Mouse (Mus musculus): ENCODE measurements around the gene Stx18. TPM values are rescaled to one million over a fixed set of nuclear protein-coding genes. Genes with fewer than 3 reads are reported as not detected.
A peak's percentile ranks its signal among the peaks of the same experiment; 100 is the strongest.

Stx18 gene
- polyA plus RNA-seq, 1 experiment from 2014 or later, result 44.7 TPM

DNA sequence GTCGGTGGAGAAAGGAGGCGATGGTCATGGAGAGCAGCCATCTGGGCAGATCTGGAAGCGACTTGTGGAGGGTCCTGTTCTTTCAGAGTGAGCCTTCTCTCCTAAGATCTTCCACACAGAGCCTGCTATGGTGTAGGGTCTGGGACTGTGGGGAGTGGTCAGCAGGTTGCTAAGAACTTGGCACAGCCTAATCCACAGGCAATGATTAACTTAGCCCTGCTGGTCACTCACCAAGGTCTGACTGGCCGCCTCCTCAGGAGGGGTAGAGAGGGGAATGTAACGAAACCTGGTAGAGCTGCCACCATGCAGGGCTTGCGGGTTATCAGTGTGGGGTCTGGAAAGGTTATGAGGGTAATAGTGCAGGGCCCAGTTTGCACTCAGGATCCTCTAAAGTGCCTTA is 102.4 kb downstream of the Stx18 start:
- Histone ChIP-seq H3K4me1 (no peaks in the 10 kb centered on the region), H3K4me3 (no peak overlapping the region), H3K9ac (no peak overlapping the region), H3K27me3 (no peaks in the 10 kb centered on the region), H3K9me3 (no peaks in the 10 kb centered on the region), H3K4me2 (no peak overlapping the region), H3K36me3 (peaks cover 11% of the 10 kb centered on the region; the same call in 1 of the 2 replicates), H3K27ac (no peak overlapping the region)
- ATAC-seq (ENCODE audit: borderline replicate concordance, extremely low read depth, low FRiP score, low TSS enrichment), result no peak
- 81% methylated on average over 6 of the region's 6 CpGs for WGBS

DNA sequence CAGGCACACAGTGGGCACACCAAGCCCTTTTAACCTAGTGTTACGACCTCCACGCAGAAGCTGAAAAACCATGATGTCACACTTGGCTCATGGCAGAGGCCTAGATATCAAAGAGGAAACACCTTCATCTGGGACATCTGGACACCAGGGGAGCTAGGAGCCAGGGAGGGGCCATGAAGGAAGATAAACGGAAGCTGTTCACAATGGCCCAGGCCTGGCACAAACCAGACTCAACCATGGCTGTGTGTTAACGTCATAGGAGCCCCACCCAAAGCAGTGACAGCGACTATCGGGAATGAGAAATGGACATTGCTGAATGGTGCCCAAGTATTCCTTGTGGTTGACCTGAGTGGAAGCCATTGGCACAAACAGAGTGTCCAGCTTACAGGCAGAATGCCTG is 108.0 kb downstream of the Stx18 start:
- Histone ChIP-seq H3K9ac (no peak overlapping the region), H3K4me1 (no peaks in the 10 kb centered on the region), H3K4me3 (no peak overlapping the region), H3K4me2 (no peak overlapping the region), H3K9me3 (no peaks in the 10 kb centered on the region), H3K27ac (no peak overlapping the region), H3K27me3 (no peaks in the 10 kb centered on the region), H3K36me3 (peaks cover 8% of the 10 kb centered on the region; the same call in 1 of the 2 replicates)
- no peak for ATAC-seq (ENCODE audit: borderline replicate concordance, extremely low read depth, low FRiP score, low TSS enrichment)
- 67% methylated on average over 6 of the region's 6 CpGs for WGBS

DNA sequence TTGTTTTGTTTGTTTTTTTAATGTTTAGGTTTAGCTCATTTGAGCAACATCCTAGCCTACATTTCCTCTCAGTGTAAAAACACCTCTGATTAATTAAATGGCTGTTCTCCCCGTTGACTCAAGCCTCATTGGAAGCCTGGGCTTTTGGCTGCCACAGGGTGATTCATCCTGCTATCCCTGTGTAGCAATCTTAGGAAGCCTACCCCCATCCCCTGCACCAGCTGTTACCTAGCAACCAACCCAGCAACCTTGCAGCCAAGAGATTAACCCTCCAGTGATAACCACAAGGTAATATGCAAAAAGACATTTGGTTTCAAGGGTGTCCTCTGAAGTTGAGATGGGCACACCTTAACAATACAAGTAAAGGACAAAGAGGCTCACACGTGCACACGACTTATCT is 112.7 kb downstream of the Stx18 start:
- ATAC-seq (ENCODE audit: borderline replicate concordance, extremely low read depth, low FRiP score, low TSS enrichment), result no peak
- Histone ChIP-seq H3K9ac (no peak overlapping the region), H3K4me3 (no peak overlapping the region), H3K9me3 (no peaks in the 10 kb centered on the region), H3K36me3 (peaks cover 18% of the 10 kb centered on the region; the same call in 1 of the 2 replicates), H3K4me1 (no peaks in the 10 kb centered on the region), H3K27ac (no peak overlapping the region), H3K27me3 (no peaks in the 10 kb centered on the region), H3K4me2 (no peak overlapping the region)
- WGBS, result 51% methylated on average over 3 of the region's 3 CpGs

DNA sequence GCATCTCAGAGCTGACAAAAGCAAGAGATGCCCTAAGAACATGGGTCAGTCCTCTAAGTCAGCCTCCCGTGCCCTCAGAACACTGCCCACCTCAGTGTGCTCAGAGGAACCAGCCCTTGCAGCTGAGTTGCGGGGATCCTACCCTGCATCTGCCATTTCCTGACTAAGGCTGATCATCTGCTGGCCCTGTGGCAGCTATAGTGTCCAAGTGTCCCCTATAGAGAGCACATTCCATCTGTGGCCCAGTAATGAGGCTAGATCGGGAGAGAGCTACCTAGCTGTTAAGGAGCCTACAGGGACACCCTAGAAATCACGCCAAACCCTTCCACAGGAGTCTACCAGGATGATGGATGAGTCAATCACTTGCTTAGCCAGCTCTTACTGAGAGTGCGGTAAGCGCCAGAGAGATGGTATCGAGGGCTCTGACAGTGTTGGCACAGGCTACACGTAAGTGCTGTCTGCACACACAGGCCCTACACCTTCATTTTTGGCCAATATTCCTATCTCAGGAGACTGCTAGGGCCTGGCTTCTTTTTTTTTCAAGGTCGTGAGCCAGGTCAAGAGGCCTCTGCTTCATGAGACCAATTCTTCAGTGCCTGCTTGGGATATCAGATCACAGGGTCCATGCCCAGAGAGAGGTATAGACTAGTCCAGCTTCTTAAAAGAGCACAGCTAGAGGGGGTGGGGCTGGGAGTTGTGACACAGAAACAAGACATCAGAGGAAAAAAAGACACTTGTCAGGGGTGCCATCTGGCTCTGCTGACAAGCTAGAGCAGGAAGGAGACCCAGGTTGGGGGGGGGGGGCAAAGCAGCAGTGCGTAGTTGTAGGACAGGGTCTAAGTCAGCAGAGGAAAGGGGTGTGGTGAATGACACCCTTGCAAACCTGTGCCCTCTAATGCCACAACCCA is 113.9 kb downstream of the Stx18 start:
- 79% methylated on average over 10 of the region's 10 CpGs for WGBS
- no peak overlapping the region for H3K9ac ChIP-seq
- no peak overlapping the region for H3K4me3 ChIP-seq
- no peaks in the 10 kb centered on the region for H3K4me1 ChIP-seq
- no peak for ATAC-seq (ENCODE audit: borderline replicate concordance, extremely low read depth, low FRiP score, low TSS enrichment)
- H3K9me3 ChIP-seq, result no peaks in the 10 kb centered on the region
- H3K27ac ChIP-seq, result no peak overlapping the region
- H3K4me2 ChIP-seq, result no peak overlapping the region
- H3K36me3 ChIP-seq, result peaks cover 20% of the 10 kb centered on the region; the same call in 1 of the 2 replicates
- H3K27me3 ChIP-seq, result no peaks in the 10 kb centered on the region

DNA sequence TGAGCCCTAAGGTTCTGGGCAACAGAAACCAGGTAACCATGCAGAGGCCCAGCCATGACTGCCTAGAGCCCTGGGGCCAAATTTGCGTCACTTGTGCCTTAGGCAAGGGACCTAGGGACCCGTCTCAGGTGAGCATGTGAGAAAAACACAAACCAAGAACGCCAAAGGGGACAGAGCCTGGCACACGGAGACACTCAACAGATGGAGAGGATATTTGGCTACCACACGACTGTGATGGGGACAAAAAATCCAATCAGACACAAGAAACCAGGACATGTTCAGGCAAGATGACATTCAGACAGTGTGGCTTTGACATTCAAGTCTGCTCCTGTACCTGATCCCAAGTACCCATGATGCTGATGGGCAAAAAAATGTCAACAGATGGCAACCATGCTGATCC is 115.1 kb downstream of the Stx18 start:
- ATAC-seq (ENCODE audit: borderline replicate concordance, extremely low read depth, low FRiP score, low TSS enrichment), result no peak
- H3K4me2 ChIP-seq, result no peak overlapping the region
- 77% methylated on average over 5 of the region's 5 CpGs for WGBS
- no peaks in the 10 kb centered on the region for H3K4me1 ChIP-seq
- H3K9me3 ChIP-seq, result no peaks in the 10 kb centered on the region
- no peak overlapping the region for H3K4me3 ChIP-seq
- H3K27me3 ChIP-seq, result no peaks in the 10 kb centered on the region; the same call in none of the 2 replicates
- H3K9ac ChIP-seq, result no peak overlapping the region
- H3K27ac ChIP-seq, result no peak overlapping the region
- H3K36me3 ChIP-seq, result peaks cover 20% of the 10 kb centered on the region; the same call in 1 of the 2 replicates

DNA sequence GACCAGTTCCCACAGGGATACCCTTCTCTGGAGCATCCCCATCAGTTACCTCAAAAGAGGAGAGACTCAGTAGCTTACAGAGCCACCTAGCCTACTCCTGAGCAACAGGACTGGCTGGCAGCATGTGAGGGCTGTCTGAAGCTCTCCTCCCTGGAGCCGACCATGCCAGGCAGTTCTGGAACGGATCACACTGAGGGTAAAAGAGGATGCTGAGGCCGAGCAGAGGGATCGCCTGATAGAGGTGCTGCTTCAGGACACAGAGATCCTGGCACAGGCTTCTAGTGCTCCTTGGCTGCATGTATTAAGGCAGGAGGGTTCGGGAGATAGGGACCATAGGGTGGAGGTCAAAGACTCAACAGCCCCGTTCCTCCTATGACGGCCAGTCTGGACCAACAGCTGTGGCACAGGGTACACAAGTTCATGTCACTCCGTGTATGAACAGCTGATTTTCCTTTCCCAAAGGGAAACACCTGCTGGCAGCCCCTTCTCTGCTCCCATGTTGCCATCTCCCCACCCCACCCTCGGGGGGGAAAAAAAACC is 119.0 kb downstream of the Stx18 start:
- Histone ChIP-seq H3K4me1 (peaks cover 8% of the 10 kb centered on the region), H3K27me3 (peaks cover 34% of the 10 kb centered on the region), H3K36me3 (peaks cover 12% of the 10 kb centered on the region; the same call in 1 of the 2 replicates), H3K27ac (no peak overlapping the region), H3K4me2 (peak overlapping the region; percentile 84; the same call in 1 of the 2 replicates), H3K4me3 (0 out of 2 replicates have a peak overlapping the region, but pooled peaks have one; percentile 67), H3K9ac (no peak overlapping the region), H3K9me3 (no peaks in the 10 kb centered on the region)
- WGBS, result 57% methylated on average over 9 of the region's 9 CpGs
- no peak for ATAC-seq (ENCODE audit: borderline replicate concordance, extremely low read depth, low FRiP score, low TSS enrichment)

DNA sequence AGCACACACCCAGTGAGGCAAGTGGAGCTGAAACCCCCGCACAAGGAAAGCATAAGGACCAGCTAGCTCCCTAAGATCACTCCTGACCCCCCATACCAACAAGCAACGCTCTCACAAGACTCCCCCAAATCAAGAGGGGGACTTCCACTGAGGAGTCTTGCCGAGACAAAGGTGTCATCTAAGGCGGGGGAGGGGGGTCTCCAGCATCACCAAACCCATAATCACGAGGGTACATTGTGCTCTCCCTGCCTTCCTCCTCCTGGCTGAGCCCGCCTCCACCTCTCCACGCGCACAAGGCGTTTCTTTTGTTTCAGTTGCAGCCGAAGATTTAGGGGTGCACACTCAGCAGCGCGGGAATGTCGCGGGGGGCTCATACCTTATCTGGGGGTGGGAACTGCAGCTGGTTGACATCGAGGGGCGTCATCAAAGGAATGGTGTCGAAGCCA is 120.0 kb downstream of the Stx18 start:
- Histone ChIP-seq H3K36me3 (peaks cover 12% of the 10 kb centered on the region; the same call in 1 of the 2 replicates), H3K4me2 (peak overlapping the region; percentile 84), H3K9me3 (no peaks in the 10 kb centered on the region), H3K4me1 (peaks cover 8% of the 10 kb centered on the region), H3K9ac (peak overlapping the region; percentile 62), H3K27me3 (peaks cover 34% of the 10 kb centered on the region), H3K4me3 (peak overlapping the region; percentile 67), H3K27ac (no peak overlapping the region)
- ATAC-seq (ENCODE audit: borderline replicate concordance, extremely low read depth, low FRiP score, low TSS enrichment), result peak; percentile 4; the same call in 1 of the 2 replicates
- 3% methylated on average over 16 of the region's 17 CpGs for WGBS

DNA sequence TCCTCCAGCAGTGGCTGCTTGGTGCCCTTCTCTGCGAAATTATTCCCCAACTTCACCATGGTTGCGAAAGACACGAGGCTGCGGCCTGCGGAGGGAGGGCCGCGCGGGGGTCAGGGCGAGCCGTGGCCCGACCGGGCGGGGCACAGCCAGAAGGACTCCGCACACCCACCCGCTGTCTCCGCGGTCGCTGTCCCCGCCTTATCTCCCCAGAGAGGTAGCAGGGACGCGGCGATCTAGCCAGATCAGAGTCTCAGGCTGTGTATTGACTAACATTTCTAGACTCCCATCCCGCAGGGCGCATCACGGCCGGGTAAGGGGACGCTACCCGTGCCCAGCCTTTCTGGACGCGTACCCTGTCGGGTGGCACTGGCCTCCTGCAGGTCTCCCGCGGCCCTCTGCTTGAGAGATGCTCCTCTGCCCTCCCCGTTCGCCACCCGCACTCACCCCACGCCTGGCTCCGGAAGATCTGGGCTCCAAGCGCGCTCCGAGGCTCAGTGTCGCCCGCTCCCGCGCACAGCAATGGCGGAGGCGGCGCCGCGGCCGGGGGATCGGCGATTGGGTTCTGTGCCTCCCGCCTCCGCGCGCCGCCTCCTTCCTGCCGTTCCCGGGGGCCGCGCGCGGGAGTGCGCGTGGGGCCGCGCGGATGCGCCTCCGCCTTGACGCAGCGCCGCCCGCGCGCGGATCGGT is 120.5 kb downstream of the Stx18 start:
- H3K4me3 ChIP-seq, result peak overlapping the region; percentile 67
- peak overlapping the region; percentile 84 for H3K4me2 ChIP-seq
- ATAC-seq (ENCODE audit: borderline replicate concordance, extremely low read depth, low FRiP score, low TSS enrichment), result peak; percentile 75
- WGBS, result under 1% methylated on average over 75 of the region's 79 CpGs
- peaks cover 34% of the 10 kb centered on the region for H3K27me3 ChIP-seq
- H3K4me1 ChIP-seq, result peaks cover 8% of the 10 kb centered on the region
- peak overlapping the region; percentile 62 for H3K9ac ChIP-seq
- H3K9me3 ChIP-seq, result no peaks in the 10 kb centered on the region
- H3K36me3 ChIP-seq, result peaks cover 12% of the 10 kb centered on the region; the same call in 1 of the 2 replicates
- no peak overlapping the region for H3K27ac ChIP-seq

DNA sequence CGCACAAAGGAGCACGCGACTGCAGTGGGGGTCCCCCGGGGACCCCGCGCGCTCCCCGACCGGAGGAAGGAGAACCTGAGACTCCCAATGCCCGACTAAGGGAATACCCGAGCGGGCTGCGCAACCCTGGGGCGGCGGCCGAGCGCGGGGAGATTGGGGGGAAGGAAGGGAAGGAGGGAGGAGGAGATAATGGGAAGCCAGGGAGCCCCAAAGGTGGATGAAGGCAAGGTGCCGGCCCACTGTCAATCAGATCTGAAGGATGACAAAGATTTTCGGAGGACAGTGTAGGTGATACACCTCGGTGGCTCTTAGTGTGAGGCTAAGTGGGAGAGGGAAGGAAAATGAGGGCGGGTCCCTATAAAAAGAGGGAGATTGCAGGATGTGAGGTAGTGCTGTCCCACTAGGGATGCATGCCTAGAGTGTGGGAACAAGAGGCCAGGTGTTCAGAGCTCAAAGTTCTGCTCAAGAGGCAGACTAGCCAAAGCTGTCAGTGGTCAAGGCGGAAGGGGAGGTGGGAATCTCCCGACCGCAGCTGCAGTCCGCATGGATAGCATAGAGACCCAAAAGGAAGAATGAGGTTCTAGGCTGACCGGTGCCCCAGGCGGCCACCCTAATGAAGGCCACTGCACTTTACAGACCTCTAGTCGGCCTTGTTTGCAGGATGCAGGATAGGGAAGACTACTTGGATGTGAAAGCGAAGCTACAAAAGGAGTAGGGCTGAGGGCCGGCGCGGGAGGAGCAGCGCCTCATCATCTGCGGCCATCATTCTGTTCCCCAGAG is 121.3 kb downstream of the Stx18 start, which contains the start of gene Nsg1:
Gene Nsg1, minus strand, starts transcription at position 274 of the 780 bp plus-strand sequence.
- H3K4me1 ChIP-seq, result peaks cover 8% of the 10 kb centered on the region
- H3K9ac ChIP-seq, result peak within 1 kb of the TSS; percentile 62
- H3K36me3 ChIP-seq, result 0 out of 2 replicates have a peak, but pooled peaks cover 5% of the 10 kb centered on the region
- H3K4me3 ChIP-seq, result peak within 1 kb of the TSS; percentile 67
- 10% methylated on average over 35 of the region's 35 CpGs for whole genome bisulfite sequencing
- no peak within 1 kb of the TSS for H3K27ac ChIP-seq
- H3K4me2 ChIP-seq, result peak within 1 kb of the TSS; percentile 84
- ATAC-seq (ENCODE audit: borderline replicate concordance, extremely low read depth, low FRiP score, low TSS enrichment), result peak; percentile 20; the same call in 1 of the 2 replicates
- H3K9me3 ChIP-seq, result no peaks in the 10 kb centered on the region
- peaks cover 34% of the 10 kb centered on the region for H3K27me3 ChIP-seq

DNA sequence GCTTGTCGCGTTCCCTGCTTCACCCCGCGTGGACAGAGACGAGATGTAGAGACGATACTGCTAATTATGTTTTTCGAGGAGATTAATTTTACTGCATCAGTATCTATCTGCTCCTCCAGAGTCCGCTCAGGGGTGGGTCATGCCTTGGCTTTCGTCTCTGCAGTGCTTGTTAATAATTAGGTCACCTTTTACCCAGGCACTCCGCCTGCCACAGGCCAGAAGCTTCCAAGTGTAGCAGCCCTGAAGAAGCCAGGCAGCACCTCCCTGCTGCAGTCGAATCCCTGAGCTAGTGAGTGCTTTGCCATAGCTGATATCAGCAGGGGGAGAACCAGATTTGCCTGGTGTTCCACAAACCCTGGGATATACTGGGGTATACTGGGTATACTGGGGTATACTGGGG is 130.0 kb downstream of the Stx18 start:
- Histone ChIP-seq H3K36me3 (no peaks in the 10 kb centered on the region), H3K4me2 (no peak overlapping the region), H3K9ac (no peak overlapping the region), H3K4me3 (no peak overlapping the region), H3K27me3 (no peaks in the 10 kb centered on the region), H3K9me3 (no peaks in the 10 kb centered on the region), H3K27ac (no peak overlapping the region), H3K4me1 (no peaks in the 10 kb centered on the region)
- no peak for ATAC-seq (ENCODE audit: borderline replicate concordance, extremely low read depth, low FRiP score, low TSS enrichment)
- 70% methylated on average over 11 of the region's 11 CpGs for WGBS

DNA sequence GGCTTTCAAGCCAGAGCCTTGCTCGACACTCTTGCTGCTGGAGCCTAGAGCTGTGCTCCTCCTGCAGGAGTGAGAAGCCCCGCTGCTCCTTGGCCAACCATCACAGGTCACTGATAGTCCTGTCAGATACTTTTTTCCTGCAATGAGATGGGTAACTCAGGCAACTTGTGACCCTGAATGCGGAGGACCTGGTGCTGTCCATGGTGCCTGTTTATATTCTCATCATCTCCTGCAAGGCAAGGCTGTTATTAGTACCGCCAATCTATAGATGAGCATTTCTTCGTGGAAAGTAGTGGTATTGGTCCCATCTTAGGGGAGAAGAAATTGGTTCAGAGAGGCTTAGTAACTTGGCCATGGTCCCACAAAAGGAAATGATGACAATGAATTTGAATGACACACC is 135.2 kb downstream of the Stx18 start:
- no peak overlapping the region for H3K4me2 ChIP-seq
- no peak overlapping the region for H3K4me3 ChIP-seq
- no peaks in the 10 kb centered on the region for H3K27me3 ChIP-seq
- no peaks in the 10 kb centered on the region for H3K4me1 ChIP-seq
- no peak overlapping the region for H3K9ac ChIP-seq
- WGBS, result 34% methylated on average over 5 of the region's 5 CpGs
- no peaks in the 10 kb centered on the region for H3K36me3 ChIP-seq
- no peak overlapping the region for H3K27ac ChIP-seq
- no peak for ATAC-seq (ENCODE audit: borderline replicate concordance, extremely low read depth, low FRiP score, low TSS enrichment)
- H3K9me3 ChIP-seq, result no peaks in the 10 kb centered on the region
